Mouse (Mus musculus): ENCODE data around the gene Hdac8. TPM values are rescaled to one million over a fixed set of nuclear protein-coding genes. Genes with fewer than 3 reads are reported as not detected.

The Hdac8 gene
- polyA plus RNA-seq (2015; fragmentation: Nextera tagmentation; extraction: Ambion mirVana), result 6.5 and 8.5 TPM in 2 replicates

GRCm38 (mm10) chrX:102504644-102505481 is at the start of gene Hdac8:
Gene Hdac8, minus strand, starts transcription at chrX:102505359.

GRCm38 (mm10) chrX:102251937-102252860 is 253.0 kb downstream of the Hdac8 start, which contains the start of gene Cited1:
Gene Cited1, minus strand, starts transcription at chrX:102252181.

Small RNAs within 50 kb of the gene (microRNA-seq; reads per million reads assigned to microRNA genes)
- not detected for gene Gm26318 (ENCODE audit: borderline replicate concordance, insufficient number of aligned reads)

Other genes with a start within 250 kb of the Hdac8 start
- 2.8 and 4.2 TPM in 2 replicates for gene Phka1, start 138.9 kb upstream of the Hdac8 start, polyA plus RNA-seq (2015; fragmentation: Nextera tagmentation; extraction: Ambion mirVana)
- gene Gm3880, start 181.6 kb upstream of the Hdac8 start, polyA plus RNA-seq (2015; fragmentation: Nextera tagmentation; extraction: Ambion mirVana), result not detected in 2 replicates
- not detected in 2 replicates for gene Gm9112, start 202.3 kb upstream of the Hdac8 start, polyA plus RNA-seq (2015; fragmentation: Nextera tagmentation; extraction: Ambion mirVana)
- gene Dmrtc1b, start 202.5 kb upstream of the Hdac8 start, polyA plus RNA-seq (2015; fragmentation: Nextera tagmentation; extraction: Ambion mirVana), result not detected in 2 replicates